Mouse (Mus musculus) embryonic fibroblast, embryonic 13.5 days (primary cell): ENCODE measurements around the gene Dytn.

Source experiments
- CTCF ChIP-seq: IDR thresholded peaks from 2 replicates; pipeline ENCODE4 v1.5.1; 2011; ENCODE audit warnings: mild to moderate bottlenecking, control low read depth, low read length, moderate library complexity, borderline replicate concordance; ENCODE audit not compliant: insufficient read depth
- POLR2A ChIP-seq: IDR thresholded peaks from 2 replicates; pipeline ENCODE4 v1.6.1; 2011; ENCODE audit warnings: low read depth, mild to moderate bottlenecking, control low read depth, low read length, moderate library complexity

- TF ChIP-seq POLR2A (no peak), CTCF (no peak)
These were observed 77.1 kb downstream of the Dytn start for GRCm38 (mm10) chr1:63609613-63610012.
